Mouse (Mus musculus): ENCODE measurements at regions not wholly inside any gene's neighbourhood (a gene's known extent, or its start where the extent isn't known, plus 50 kb on each side); places are given as distances from the start of the nearest gene placed in this dataset.

DNA sequence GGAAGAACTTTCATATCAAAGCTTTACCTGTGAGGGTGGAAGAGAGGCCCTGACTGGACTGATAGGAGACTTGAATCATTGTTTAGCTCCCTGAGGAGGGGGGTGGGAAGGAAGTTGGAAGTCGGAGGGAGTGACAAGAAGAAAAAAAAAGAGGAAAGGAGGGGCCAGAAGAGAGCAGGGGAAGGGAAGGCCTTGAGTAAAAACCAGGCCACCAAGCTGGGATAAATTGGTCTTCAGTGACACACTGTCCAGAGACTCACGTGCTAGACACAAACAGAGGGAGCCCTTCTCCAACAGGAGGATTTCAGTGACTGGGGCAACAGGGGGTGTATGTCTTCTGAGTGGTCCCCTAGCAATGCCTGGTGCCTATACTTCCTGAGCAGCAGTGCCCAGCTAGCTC, 172.9 kb downstream of the Dact1 start:
- DNase-seq (ENCODE audit: low read depth), result no peak
- TF ChIP-seq CTCF (IDR thresholded peaks at IDR 0.05; ENCODE audit: borderline replicate concordance, extremely low read depth, insufficient read depth, insufficient read length) (no peak), POLR2A (IDR thresholded peaks at IDR 0.05; ENCODE audit: borderline replicate concordance, extremely low read depth, insufficient read depth, insufficient read length, poor library complexity, severe bottlenecking) (no peak)

DNA sequence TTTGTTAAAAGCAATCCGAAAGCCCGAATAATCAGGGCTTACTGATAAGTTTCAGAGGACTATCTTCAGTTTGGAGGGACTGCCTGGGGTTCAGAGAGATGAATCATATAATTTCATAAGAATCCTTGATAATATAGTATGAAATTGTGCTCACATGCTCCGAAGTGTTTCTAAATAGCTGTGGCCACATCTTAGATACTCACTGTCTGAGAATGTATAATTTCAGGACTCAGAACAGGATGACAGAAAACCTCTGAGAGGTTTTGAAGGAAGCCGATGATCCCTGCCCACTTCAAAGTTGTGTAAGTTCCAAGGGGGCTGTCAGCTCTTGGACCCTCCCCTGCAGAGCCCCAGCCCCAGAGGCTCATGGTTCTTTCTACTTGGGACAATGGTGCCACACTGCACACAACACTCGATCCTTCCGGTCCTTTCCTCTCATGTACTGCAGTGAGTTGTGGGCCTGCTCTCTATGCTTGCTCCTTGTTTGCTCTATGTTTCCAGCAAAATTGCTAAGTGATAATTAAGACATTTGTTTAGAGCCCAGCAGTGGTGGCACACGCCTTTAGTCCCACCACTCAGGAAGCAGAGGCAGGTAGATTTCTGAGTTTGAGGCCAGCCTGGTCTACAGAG, 174.0 kb downstream of the Dact1 start:
- DNase-seq (ENCODE audit: low read depth), result no peak
- TF ChIP-seq CTCF (IDR thresholded peaks at IDR 0.05; ENCODE audit: borderline replicate concordance, extremely low read depth, insufficient read depth, insufficient read length), result no peak
- TF ChIP-seq POLR2A (IDR thresholded peaks at IDR 0.05; ENCODE audit: borderline replicate concordance, extremely low read depth, insufficient read depth, insufficient read length, poor library complexity, severe bottlenecking), result no peak

DNA sequence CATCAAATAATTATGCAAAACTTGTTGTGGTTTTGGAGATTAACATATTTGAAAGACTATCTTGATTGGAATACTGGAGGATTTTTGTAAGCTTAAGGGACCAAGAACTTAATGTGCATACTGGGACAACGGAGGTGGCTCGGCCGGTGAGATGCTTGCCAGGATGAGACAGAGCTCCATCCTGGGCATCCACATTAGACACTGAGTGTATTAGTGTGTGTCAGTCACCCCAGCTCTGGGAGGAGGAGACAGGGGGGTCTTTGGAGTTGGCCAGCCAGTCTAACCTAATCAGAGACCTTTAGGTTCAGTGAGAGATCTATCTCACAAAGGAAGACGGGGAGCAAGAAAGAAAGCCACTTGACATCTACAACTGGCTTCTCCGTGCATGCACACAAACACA, 174.6 kb downstream of the Dact1 start:
- TF ChIP-seq POLR2A (IDR thresholded peaks at IDR 0.05; ENCODE audit: borderline replicate concordance, extremely low read depth, insufficient read depth, insufficient read length, poor library complexity, severe bottlenecking) (no peak), CTCF (IDR thresholded peaks at IDR 0.05; ENCODE audit: borderline replicate concordance, extremely low read depth, insufficient read depth, insufficient read length) (no peak)
- DNase-seq (ENCODE audit: low read depth), result no peak

DNA sequence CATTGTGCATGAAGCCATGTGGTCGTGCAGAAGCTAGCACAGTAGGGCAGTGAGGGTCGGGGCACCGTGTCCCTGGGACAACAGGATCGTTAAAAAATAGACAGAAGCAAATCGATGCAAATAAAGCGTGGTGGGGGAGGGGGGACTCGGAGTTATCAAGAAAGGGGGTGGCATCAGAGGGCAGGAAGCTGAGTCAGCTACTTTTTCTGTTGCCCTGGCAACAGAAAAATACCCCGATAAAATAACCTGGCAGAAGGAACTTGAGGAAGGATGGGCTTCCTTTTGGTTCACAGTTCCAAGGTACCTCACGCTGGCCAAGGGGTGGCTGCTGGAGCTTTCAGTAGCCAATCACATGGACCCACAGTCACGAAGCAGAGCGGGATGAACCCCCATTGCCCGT, 176.4 kb downstream of the Dact1 start:
- no peak for DNase-seq (ENCODE audit: low read depth)
- TF ChIP-seq POLR2A (IDR thresholded peaks at IDR 0.05; ENCODE audit: borderline replicate concordance, extremely low read depth, insufficient read depth, insufficient read length, poor library complexity, severe bottlenecking) (no peak), CTCF (IDR thresholded peaks at IDR 0.05; ENCODE audit: borderline replicate concordance, extremely low read depth, insufficient read depth, insufficient read length) (no peak)

DNA sequence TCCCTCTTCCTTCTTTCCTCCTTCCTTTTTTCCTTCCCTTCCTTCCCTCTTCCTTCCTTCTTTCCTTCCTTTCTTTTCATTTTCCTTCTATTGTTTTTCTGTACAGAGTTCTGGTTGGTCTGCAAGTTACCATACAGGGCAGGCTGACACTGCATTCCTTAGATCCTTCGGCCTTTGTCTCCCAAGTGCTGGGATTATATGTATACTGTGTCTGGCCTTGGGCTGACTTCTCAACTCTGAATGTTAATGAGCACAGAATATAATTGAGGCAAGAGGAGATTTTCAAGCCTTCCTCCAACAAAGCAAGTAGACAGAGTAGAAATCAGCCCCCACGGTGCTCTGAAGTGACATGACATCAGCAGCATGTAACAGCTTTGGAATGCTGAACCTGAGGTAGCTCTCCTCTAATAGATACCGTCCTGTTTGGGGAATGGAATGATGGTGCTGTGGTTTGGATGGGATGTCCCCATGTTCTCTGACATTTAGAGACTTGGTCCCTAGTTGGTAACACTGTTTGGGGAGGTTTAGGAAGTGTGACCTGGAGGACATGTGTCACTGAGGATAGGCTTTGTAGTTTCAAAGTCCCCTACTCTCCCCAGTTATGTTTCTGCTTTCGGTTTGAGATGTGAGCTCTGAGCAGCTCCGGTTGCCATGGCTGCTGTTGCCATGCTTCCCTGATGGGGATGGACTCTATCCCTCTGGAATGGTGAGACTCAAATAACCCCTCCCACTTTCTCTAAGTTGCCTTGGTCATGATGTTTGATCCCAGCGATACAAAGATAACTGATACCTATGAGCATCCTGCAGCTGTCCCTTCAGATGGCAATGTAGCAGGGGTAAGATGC, 178.1 kb downstream of the Dact1 start:
- no peak for TF ChIP-seq POLR2A (IDR thresholded peaks at IDR 0.05; ENCODE audit: borderline replicate concordance, extremely low read depth, insufficient read depth, insufficient read length, poor library complexity, severe bottlenecking)
- TF ChIP-seq CTCF (IDR thresholded peaks at IDR 0.05; ENCODE audit: borderline replicate concordance, extremely low read depth, insufficient read depth, insufficient read length), result no peak
- peak; percentile 63 for DNase-seq (ENCODE audit: low read depth)

DNA sequence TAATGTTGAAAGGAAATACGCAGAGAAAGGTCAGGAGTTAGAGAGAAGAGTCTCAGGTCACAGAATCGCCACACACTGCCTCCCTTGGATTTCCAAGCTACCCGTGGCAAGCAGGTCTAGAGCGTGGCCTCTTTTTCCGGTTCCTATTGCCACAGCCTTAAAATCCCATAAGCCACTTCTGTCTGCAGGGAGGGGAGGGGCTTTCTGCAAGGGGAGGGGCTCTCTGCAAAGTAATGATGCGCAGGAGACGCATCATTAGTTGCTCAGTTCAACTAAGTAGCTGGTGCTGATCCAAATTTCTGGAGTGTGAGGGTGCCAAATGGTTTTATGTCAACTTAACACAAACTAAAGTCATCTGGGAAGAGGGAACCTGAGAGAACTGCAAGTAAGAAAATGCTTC, 179.6 kb downstream of the Dact1 start:
- TF ChIP-seq CTCF (IDR thresholded peaks at IDR 0.05; ENCODE audit: borderline replicate concordance, extremely low read depth, insufficient read depth, insufficient read length) (no peak), POLR2A (IDR thresholded peaks at IDR 0.05; ENCODE audit: borderline replicate concordance, extremely low read depth, insufficient read depth, insufficient read length, poor library complexity, severe bottlenecking) (no peak)
- no peak for DNase-seq (ENCODE audit: low read depth)

DNA sequence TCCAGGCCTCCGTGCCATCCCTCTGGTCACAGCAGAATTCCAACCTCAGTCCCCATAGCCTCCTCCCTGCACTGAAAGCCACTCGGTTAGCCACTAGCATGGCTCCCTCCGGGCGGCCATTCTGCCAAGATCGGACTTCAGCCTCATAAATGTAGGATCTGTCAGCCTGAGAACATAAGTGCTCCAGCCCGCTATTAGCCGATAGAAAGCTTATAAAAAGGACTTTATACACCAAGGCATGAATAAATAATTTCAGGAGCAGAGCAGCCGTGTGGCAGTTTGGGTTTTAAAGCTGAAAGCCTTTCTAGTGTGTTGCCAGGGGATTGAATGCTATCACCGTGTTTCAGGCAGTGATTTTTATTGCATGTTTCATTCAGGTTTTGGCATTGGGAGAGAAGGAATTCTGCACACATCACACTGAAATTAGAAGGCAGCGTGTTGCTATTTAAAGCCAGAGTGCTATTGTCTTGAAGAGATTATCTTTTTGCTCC, 185.2 kb downstream of the Dact1 start:
- DNase-seq (ENCODE audit: low read depth), result peak; percentile 76
- TF ChIP-seq POLR2A (IDR thresholded peaks at IDR 0.05; ENCODE audit: borderline replicate concordance, extremely low read depth, insufficient read depth, insufficient read length, poor library complexity, severe bottlenecking) (no peak), CTCF (IDR thresholded peaks at IDR 0.05; ENCODE audit: borderline replicate concordance, extremely low read depth, insufficient read depth, insufficient read length) (no peak)

DNA sequence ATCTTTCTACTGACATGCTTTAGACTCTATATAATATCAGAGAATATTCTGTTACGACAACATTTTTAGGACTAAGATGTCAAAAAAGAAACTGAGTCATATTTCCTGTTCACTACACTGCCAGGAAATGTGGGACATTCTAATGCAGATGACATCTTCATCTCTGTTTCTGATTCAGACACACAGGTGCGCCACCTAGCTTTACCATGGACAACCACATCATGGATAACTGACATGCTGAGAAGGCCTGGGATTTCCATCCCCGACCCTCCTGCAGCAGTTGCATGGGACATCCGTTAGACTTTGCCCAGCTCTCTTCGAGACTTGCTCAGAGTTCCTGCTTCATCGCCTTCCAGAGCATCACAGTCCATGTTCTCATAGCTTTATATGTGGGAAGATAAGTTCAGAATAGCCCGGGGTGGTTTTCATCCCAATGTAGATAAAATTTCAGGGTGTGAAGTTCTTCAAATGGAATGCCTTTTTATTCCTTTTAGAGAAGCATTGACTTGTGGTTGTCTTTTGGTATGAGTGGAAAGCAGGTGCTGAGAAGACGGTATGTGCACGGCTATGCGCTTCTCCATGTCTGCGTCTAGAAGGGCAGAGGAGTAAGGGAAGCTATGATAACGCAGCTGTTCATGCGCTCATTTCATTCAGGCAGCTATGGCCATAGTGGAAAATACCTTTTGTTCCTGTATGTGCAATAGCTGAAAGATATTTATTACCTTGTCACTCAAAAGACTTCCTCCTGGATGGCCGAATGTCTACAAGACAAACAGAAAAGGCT, 188.8 kb downstream of the Dact1 start:
- DNase-seq (ENCODE audit: low read depth), result peak; percentile 43
- TF ChIP-seq POLR2A (IDR thresholded peaks at IDR 0.05; ENCODE audit: borderline replicate concordance, extremely low read depth, insufficient read depth, insufficient read length, poor library complexity, severe bottlenecking) (no peak), CTCF (IDR thresholded peaks at IDR 0.05; ENCODE audit: borderline replicate concordance, extremely low read depth, insufficient read depth, insufficient read length) (peak; percentile 42; the same call in 1 of the 2 replicates)

DNA sequence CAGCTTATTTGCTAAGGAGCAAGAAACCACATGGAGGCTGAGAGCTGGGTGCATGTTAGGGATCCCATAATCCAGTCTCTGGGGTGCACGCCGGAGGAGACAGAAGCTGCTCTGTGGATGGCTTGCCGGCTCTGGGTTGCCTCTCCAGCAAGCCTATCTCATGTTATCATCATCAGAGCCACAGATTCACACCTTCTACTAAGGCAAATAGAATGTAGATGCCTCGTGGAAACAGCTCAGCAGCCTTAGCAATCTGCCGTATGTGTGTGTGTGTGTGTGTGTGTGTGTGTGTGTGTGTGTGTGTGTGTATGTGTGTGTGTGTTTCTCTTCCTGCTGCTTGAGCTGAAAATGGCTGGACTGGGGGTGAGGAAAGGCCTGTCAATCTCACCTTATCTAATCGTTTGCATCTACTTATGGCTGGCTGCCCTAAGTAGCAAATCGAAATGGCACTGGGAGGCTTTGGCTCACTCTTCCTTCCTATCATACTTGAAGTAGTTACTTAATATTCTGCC, 191.7 kb downstream of the Dact1 start:
- no peak for TF ChIP-seq CTCF (IDR thresholded peaks at IDR 0.05; ENCODE audit: borderline replicate concordance, extremely low read depth, insufficient read depth, insufficient read length)
- TF ChIP-seq POLR2A (IDR thresholded peaks at IDR 0.05; ENCODE audit: borderline replicate concordance, extremely low read depth, insufficient read depth, insufficient read length, poor library complexity, severe bottlenecking), result no peak
- peak; percentile 70 for DNase-seq (ENCODE audit: low read depth)

DNA sequence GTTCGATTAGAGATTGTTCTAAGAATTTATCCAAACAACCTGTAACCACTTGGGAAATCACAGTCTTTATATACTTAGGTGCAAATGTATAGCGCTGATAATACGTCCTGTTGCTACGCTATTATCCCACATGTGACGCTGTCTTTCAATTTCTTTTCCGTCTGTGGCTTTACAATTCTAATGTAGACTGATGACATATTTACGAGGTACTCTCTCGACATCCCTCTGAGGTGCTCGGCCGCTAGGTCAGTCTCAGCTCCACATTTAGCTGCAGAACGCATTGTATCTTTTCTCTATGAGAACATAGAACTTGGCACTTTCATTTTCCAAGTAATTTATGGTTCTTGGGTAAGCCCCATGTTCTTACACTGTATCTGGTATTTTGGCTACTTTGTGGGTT, 193.6 kb downstream of the Dact1 start:
- TF ChIP-seq CTCF (IDR thresholded peaks at IDR 0.05; ENCODE audit: borderline replicate concordance, extremely low read depth, insufficient read depth, insufficient read length), result no peak
- TF ChIP-seq POLR2A (IDR thresholded peaks at IDR 0.05; ENCODE audit: borderline replicate concordance, extremely low read depth, insufficient read depth, insufficient read length, poor library complexity, severe bottlenecking), result no peak
- no peak for DNase-seq (ENCODE audit: low read depth)

DNA sequence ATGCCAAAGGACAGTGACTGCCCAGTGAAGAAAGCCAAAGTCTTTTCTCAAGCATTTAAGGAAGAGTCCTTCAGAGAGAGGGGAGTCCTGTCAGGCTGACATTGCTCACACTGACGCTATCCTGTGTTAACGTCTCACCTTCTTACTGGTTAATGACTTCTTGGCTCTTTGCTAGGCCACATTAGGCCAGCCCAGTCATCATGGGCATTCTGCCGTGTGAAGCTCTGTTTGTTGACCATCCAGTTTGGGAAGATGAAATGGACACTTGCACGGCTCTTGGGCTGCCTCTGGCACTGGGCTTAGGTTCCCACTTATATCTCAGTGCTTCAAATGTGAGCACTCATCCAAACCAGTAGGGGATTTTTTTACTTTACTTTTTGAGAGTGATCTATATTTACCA, 196.5 kb downstream of the Dact1 start:
- TF ChIP-seq POLR2A (IDR thresholded peaks at IDR 0.05; ENCODE audit: borderline replicate concordance, extremely low read depth, insufficient read depth, insufficient read length, poor library complexity, severe bottlenecking) (no peak), CTCF (IDR thresholded peaks at IDR 0.05; ENCODE audit: borderline replicate concordance, extremely low read depth, insufficient read depth, insufficient read length) (no peak)
- DNase-seq (ENCODE audit: low read depth), result no peak

Measured in brain, embryonic 14.5 days (tissue).